Mouse (Mus musculus) embryonic stem cell, embryonic (primary cell): ENCODE measurements around the gene Nfat5.

Experiments used
- CTCF ChIA-PET, 4 experiments: fragments of 300-600 bp in 2 of 4; fragments of 350-600 bp in 2 of 4; sonication (Branson Sonifier 250); formaldehyde crosslinking; loops; one replicate each; lab custom pipeline; 2022; ENCODE audit warnings: inconsistent platforms in 2 of 4; lab: Charles Lee
- POLR2A ChIA-PET, 4 experiments: fragments of 300-600 bp in 2 of 4; fragments of 350-600 bp in 2 of 4; sonication (Branson Sonifier 250); formaldehyde crosslinking; loops; one replicate each; lab custom pipeline; 2022; ENCODE audit warnings: antibody characterized with exemption in 4 of 4, inconsistent platforms in 1 of 4; lab: Charles Lee

The Nfat5 gene

DNA sequence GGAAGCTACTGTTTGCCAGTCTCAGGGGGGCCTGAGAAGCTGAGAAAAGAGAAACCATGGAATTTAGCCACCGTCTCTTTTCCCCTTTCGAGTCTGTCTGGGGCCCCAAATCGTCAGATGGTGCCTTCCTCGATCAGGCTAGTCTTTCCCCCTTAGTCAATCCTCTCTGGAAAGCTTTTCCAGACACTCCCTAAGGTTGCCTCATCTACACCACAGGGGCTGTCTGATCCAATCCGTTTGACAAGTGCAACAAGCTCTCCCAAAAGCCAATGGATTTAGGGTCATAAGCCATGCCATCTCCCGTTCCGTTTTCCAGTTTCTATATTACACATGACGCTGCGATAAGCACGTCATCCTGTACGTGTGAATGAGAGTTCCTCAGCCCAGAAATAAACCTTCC lies 22.5 kb upstream of the Nfat5 start:
- ChIA-PET POLR2A (interaction anchor here in 2 of 4 experiments (0.6 to 1.7 kb wide), 14 partner anchors 9 to 1552 kb away, joined by 3 to 7 read pairs (median 3); partner anchors contain the start of gene Nfat5 (in 1 of the 2)), CTCF (interaction anchor here in 2 of 4 experiments (0.5 to 1.0 kb wide), 4 partner anchors 22 to 154 kb away, joined by 3 to 4 read pairs (median 3); no protein-coding TSS in a partner anchor)

GRCm38 (mm10) chr8:107277323-107277883 lies 15.9 kb upstream of the Nfat5 start:
- ChIA-PET POLR2A (interaction anchor here (0.6 to 4.5 kb wide), 7 partner anchors 10 to 151 kb away, joined by 3 to 23 read pairs (median 6); partner anchors contain the start of gene Nfat5 (in 1 of the 4)), CTCF (interaction anchor here in 3 of 4 experiments (0.7 to 1.2 kb wide), 3 partner anchors 173 to 299 kb away, joined by 3 to 4 read pairs (median 4); no protein-coding TSS in a partner anchor)

GRCm38 (mm10) chr8:107278571-107278970 lies 14.7 kb upstream of the Nfat5 start:
- ChIA-PET CTCF (interaction anchor here in 3 of 4 experiments (0.7 to 0.9 kb wide), 3 partner anchors 14 to 162 kb away, joined by 3 read pairs; no protein-coding TSS in a partner anchor), POLR2A (interaction anchor here in 3 of 4 experiments (0.6 to 4.5 kb wide), 24 partner anchors 9 to 226 kb away, joined by 3 to 23 read pairs (median 4); partner anchors contain the start of gene Nfat5 (in 3 of the 3))

DNA sequence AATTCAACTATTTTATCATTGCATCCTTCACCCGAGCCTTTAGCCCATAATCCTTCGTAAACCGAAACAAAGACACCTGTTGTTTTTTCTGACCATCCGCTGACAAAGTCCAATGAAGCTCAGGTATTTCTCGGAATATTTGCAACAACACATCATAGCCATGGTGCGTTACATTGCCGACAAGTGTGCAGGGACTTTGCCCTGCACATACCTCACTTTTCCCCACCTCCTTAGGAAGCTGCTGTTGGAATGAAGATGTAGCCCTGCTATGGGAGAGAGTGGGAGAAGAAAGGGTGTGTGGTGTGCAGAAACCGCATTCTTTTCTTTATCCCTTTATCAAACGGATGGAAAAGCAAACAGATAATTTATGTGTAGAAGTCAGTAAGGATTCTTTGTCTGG lies 6.6 kb upstream of the Nfat5 start:
- ChIA-PET CTCF (interaction anchor here (0.6 to 1.3 kb wide), 7 partner anchors 23 to 183 kb away, joined by 3 to 5 read pairs (median 3); no protein-coding TSS in a partner anchor), POLR2A (interaction anchor here in 3 of 4 experiments (0.5 to 2.1 kb wide), 10 partner anchors 8 to 178 kb away, joined by 3 to 13 read pairs (median 4); no protein-coding TSS in a partner anchor)

DNA sequence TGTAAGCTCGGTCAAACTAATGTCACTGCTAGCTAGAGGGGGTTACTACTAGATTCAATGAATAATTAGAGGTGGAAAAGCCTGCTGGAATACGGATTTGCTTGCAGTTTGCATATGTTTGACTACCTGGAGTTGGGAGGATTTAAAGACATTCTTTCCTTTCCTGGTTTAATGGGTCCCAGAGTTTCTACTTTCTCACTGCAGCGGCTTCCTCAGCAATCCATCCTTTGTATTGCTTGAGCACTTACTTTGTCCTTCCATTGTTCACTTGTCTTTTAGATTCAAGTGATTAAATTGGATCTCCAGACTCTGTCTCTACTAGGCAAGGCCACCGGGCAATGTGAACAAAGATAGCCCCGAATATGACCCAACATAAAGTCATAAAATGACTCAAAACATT lies 5.7 kb upstream of the Nfat5 start:
- POLR2A ChIA-PET: interaction anchor here (0.6 to 2.1 kb wide), 9 partner anchors 9 to 179 kb away, joined by 3 to 13 read pairs (median 4); no protein-coding TSS in a partner anchor
- CTCF ChIA-PET: interaction anchor here (0.6 to 1.5 kb wide), 5 partner anchors 26 to 398 kb away, joined by 3 to 4 read pairs (median 3); no protein-coding TSS in a partner anchor

- CTCF ChIA-PET: interaction anchor here in 2 of 4 experiments (0.6 to 0.7 kb wide), 2 partner anchors 9 to 179 kb away, joined by 3 to 4 read pairs; no protein-coding TSS in a partner anchor
- POLR2A ChIA-PET: interaction anchor here in 2 of 4 experiments (0.8 to 3.8 kb wide), 6 partner anchors 12 to 181 kb away, joined by 3 to 23 read pairs (median 6); partner anchors contain the start of gene Nqo1 (in 1 of the 2)
Observed at GRCm38 (mm10) chr8:107291171-107291601, 2.1 kb upstream of the Nfat5 start.

DNA sequence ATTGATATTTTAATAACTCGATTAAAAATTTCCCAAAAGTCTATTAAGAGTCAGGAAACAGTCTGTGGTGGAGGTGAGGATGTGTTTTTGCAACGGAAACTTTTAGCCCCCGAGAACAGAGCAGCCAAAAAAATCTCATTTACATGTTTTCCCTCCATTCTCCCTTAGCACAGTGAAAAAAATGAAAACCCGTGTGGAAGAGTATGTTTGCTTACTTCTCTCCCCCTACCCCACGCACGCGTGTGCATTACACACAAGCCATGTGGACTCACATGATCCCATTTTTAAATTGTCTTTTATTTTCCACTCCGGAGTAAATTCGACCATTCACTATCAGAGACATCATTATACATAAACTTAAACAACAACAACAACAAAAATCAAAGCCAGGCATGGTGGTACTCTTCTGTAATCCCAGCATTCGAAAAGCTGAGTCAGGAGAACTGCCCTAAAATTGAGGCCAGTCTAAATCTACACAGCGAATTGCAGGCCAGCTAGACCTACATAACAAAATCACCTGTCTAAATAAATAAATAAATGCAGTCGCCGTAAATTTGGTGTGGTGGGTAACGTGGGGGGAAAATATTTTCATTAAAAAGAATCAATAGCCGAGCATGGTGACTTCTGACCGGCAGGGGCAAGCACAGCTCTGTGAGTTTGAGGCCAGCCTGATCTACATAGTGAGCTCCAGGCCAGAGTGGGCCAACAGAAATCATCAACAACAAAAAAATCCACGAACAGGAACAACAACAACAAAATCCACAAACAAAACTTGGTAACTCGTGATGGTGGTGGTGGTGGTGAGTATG lies 947 bp upstream of the Nfat5 start:
- POLR2A ChIA-PET: interaction anchor here (0.6 to 3.8 kb wide), 31 partner anchors 7 to 685 kb away, joined by 3 to 23 read pairs (median 3); partner anchors contain the start of genes Nqo1 (in 1 of the 4) and Tmed6 (in 1 of the 4)
- CTCF ChIA-PET: interaction anchor here in 3 of 4 experiments (0.6 to 1.2 kb wide), 6 partner anchors 14 to 719 kb away, joined by 3 to 5 read pairs (median 3); partner anchors contain the start of gene Gm10073 (in 1 of the 3)

DNA sequence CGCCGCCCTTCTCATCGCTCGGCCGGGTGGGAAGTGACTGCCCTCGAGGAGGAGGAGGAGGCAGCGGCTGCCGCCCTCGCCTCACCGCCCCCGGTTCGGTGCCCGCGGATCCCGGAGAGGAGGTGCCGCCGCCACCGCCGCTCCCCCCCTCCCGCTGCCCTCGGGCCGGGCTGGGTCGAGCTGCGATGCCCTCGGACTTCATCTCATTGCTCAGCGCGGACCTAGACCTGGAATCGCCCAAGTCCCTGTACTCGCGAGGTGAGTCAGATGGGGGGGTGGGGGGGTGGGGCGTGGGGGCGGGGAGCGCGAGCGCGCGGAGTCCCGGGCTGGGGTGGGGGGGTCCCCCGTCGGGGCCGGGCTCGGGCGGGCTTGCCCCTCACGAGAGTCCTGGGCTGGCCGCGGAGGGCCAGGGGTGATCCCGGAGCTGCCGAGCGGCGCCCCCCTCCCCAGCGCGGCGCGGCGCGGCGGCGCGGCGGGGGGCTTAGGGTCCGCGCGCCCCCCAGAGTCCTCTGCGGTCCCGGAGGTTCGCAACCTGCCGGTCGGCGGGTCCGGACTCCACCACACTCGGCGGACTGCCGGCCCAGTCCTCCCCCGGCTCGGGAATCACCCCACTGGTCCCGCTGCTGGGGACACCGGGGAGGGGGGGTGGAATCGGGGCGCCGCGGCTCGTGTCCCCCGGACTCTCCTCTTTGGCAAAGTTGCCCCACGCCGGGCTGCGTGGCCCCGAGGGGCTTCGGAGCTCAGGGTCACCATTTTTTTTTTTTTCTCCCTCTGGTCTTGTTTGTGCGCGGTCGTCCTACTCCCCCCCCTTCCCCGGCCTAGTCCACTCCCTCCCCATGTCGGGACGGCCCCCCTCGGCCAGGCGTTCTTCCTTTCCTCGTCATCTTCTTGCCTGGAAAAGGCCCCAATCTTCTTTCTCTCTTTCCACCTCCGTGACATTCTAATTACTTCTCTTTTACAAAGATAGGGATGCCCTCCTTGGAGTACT lies 665 bp downstream of the Nfat5 start:
- ChIA-PET POLR2A (interaction anchor here (0.5 to 3.8 kb wide), 28 partner anchors 9 to 1084 kb away, joined by 3 to 23 read pairs (median 4); partner anchors contain the start of genes Nqo1 (in 1 of the 4) and Tmed6 (in 1 of the 4)), CTCF (interaction anchor here in 1 of 4 experiments (1.5 kb wide), 1 partner anchor 36 kb away, joined by 3 read pairs; no protein-coding TSS in a partner anchor)

- POLR2A ChIA-PET: interaction anchor here in 1 of 4 experiments (1.0 to 1.4 kb wide), 5 partner anchors 9 to 166 kb away, joined by 3 to 5 read pairs (median 3); partner anchors contain the start of gene Nqo1
- CTCF ChIA-PET: interaction anchor here in 1 of 4 experiments (0.6 kb wide), 1 partner anchor 16 kb away, joined by 3 read pairs; no protein-coding TSS in a partner anchor
Observed at GRCm38 (mm10) chr8:107295450-107295849, 2.2 kb downstream of the Nfat5 start.

GRCm38 (mm10) chr8:107311876-107312275 lies 18.6 kb downstream of the Nfat5 start:
- POLR2A ChIA-PET: interaction anchor here in 1 of 4 experiments (0.6 kb wide), 1 partner anchor 235 kb away, joined by 3 read pairs; no protein-coding TSS in a partner anchor
- CTCF ChIA-PET: interaction anchor here in 3 of 4 experiments (0.6 to 1.2 kb wide), 5 partner anchors 11 to 242 kb away, joined by 3 to 5 read pairs (median 4); no protein-coding TSS in a partner anchor

DNA sequence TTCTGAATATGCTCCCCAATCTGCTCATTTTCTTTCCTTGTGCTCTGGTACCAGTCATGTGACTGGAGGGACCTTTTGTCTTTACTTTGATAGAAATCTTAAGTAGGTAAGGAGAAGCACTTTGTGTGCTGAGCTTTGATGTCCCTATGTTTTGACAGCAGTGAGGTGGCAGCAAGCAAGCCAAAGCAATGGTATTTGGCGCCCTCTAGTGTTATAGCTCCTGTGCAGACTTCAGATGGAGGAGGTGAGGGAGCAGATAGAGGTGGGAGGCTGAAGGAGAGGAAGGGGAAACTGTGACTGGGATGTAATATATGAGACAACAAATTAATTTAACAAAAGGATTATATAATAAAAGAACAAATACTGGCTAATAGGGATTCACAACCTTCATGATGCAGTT lies 30.9 kb downstream of the Nfat5 start:
- ChIA-PET CTCF (interaction anchor here (0.5 to 4.0 kb wide), 71 partner anchors 8 to 637 kb away, joined by 3 to 29 read pairs (median 4); partner anchors contain the start of genes Nfat5 (in 1 of the 4), Nob1 (in 1 of the 4) and Pdf (in 1 of the 4)), POLR2A (interaction anchor here in 3 of 4 experiments (0.6 to 1.8 kb wide), 12 partner anchors 9 to 863 kb away, joined by 3 to 8 read pairs (median 4); no protein-coding TSS in a partner anchor)

- POLR2A ChIA-PET: interaction anchor here in 1 of 4 experiments (1.3 kb wide), 1 partner anchor 191 kb away, joined by 3 read pairs; no protein-coding TSS in a partner anchor
Observed at GRCm38 (mm10) chr8:107329595-107329994, 36.3 kb downstream of the Nfat5 start.

GRCm38 (mm10) chr8:107336480-107336879 lies 43.2 kb downstream of the Nfat5 start:
- ChIA-PET CTCF (interaction anchor here in 3 of 4 experiments (0.6 to 1.7 kb wide), 3 partner anchors 13 to 384 kb away, joined by 3 to 7 read pairs (median 4); no protein-coding TSS in a partner anchor), POLR2A (interaction anchor here in 1 of 4 experiments (0.7 to 1.3 kb wide), 3 partner anchors 43 to 890 kb away, joined by 3 to 4 read pairs (median 3); partner anchors contain the start of gene Nfat5)

More at GRCm38 (mm10) chr8:107329595-107329994, 36.3 kb downstream of the Nfat5 start:
- CTCF ChIA-PET: interaction anchor here in 3 of 4 experiments (0.6 to 1.1 kb wide), 5 partner anchors 10 to 1847 kb away, joined by 3 to 5 read pairs (median 3); partner anchors contain the start of gene Nfat5 (in 1 of the 3)

DNA sequence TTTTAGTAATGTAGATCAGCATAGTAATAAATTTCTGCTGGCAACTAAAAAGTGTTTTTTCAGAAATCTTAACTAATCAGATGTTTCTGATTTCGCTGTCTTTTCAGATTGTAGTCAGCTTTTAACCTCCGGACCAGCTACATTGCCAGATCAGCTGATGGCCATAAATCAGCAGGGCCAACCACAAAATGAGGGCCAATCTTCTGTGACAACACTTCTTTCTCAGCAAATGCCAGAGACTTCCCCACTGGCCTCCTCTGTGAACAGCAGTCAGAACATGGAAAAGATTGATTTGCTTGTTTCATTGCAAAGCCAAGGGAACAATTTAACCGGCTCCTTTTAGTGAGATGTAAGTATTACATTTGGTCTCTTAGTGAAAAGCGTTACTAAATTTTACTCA lies 77.0 kb downstream of the Nfat5 start:
- ChIA-PET POLR2A (no interaction called here), CTCF (interaction anchor here in 1 of 4 experiments (1.1 kb wide), 1 partner anchor 260 kb away, joined by 3 read pairs; no protein-coding TSS in a partner anchor)

DNA sequence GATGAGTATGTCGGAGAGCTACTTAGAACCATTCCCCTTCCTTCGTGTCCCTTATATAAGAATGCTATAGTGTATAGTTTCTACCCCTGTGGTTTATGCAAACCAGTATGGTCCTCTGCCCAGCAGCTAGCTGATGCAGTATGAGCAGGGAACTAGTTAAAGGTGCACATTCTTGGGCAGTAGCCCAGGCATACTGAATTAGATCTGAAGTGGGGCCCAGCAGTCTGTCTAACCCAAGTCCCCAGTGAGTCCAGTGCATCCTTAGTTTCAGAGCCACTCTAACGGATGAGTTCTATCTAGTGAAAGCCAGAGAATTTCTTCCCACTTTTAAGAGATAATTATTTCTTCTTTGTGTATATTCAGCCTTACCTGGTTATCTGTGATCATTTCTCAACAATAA lies 84.1 kb downstream of the Nfat5 start:
- POLR2A ChIA-PET: interaction anchor here in 1 of 4 experiments (1.1 kb wide), 1 partner anchor 26 kb away, joined by 4 read pairs; the partner anchor contains the start of gene Nqo1
- CTCF ChIA-PET: interaction anchor here in 2 of 4 experiments (0.6 kb wide), 2 partner anchors 208 to 292 kb away, joined by 3 to 5 read pairs; no protein-coding TSS in a partner anchor
